Mouse (Mus musculus): ENCODE results near the gene Timm23.

Timm23 gene

GRCm38 (mm10) chr14:32165278-32166061, 36.2 kb downstream of the Timm23 start:
- DNase-seq (ENCODE audit: extremely low read depth, low read depth, low spot score): no peak

- DNase-seq (ENCODE audit: extremely low read depth, low read depth, low spot score): peak; percentile 94
These were observed 37.3 kb downstream of the Timm23 start for GRCm38 (mm10) chr14:32164173-32165051.

- DNase-seq (ENCODE audit: extremely low read depth, low read depth, low spot score): peak; percentile 86
These were observed 38.4 kb downstream of the Timm23 start for GRCm38 (mm10) chr14:32163203-32163888.

- DNase-seq (ENCODE audit: extremely low read depth, low read depth, low spot score): no peak
These were observed 39.5 kb downstream of the Timm23 start for GRCm38 (mm10) chr14:32162231-32162630.

GRCm38 (mm10) chr14:32161090-32161885, 40.4 kb downstream of the Timm23 start:
- no peak for DNase-seq (ENCODE audit: extremely low read depth, low read depth, low spot score)

- DNase-seq (ENCODE audit: extremely low read depth, low read depth, low spot score): no peak
These were observed 41.1 kb downstream of the Timm23 start for GRCm38 (mm10) chr14:32160563-32160962.

- DNase-seq (ENCODE audit: extremely low read depth, low read depth, low spot score): peak; percentile 87
These were observed 41.9 kb downstream of the Timm23 start, which contains the start of gene Ncoa4 for GRCm38 (mm10) chr14:32159690-32160246. Gene Ncoa4 (plus strand): TSS chr14:32159865.

- DNase-seq (ENCODE audit: extremely low read depth, low read depth, low spot score): no peak
These were observed 42.5 kb downstream of the Timm23 start for GRCm38 (mm10) chr14:32159150-32159670.

- no peak for DNase-seq (ENCODE audit: extremely low read depth, low read depth, low spot score)
These were observed 46.9 kb downstream of the Timm23 start for GRCm38 (mm10) chr14:32154758-32155157.

- DNase-seq (ENCODE audit: extremely low read depth, low read depth, low spot score): no peak
These were observed 48.5 kb downstream of the Timm23 start for GRCm38 (mm10) chr14:32153156-32153555.

GRCm38 (mm10) chr14:32152243-32152965, 49.3 kb downstream of the Timm23 start:
- no peak for DNase-seq (ENCODE audit: extremely low read depth, low read depth, low spot score)

GRCm38 (mm10) chr14:32150872-32151271, 50.8 kb downstream of the Timm23 start:
- DNase-seq (ENCODE audit: extremely low read depth, low read depth, low spot score): no peak

GRCm38 (mm10) chr14:32146578-32146977, 55.1 kb downstream of the Timm23 start:
- DNase-seq (ENCODE audit: extremely low read depth, low read depth, low spot score): no peak

- DNase-seq (ENCODE audit: extremely low read depth, low read depth, low spot score): no peak
These were observed 55.7 kb downstream of the Timm23 start for GRCm38 (mm10) chr14:32145809-32146511.

- DNase-seq (ENCODE audit: extremely low read depth, low read depth, low spot score): no peak
These were observed 56.3 kb downstream of the Timm23 start for GRCm38 (mm10) chr14:32145401-32145800.

GRCm38 (mm10) chr14:32144734-32145133, 57.0 kb downstream of the Timm23 start:
- DNase-seq (ENCODE audit: extremely low read depth, low read depth, low spot score): no peak

- DNase-seq (ENCODE audit: extremely low read depth, low read depth, low spot score): no peak
These were observed 60.0 kb downstream of the Timm23 start, which contains the start of gene Msmb for GRCm38 (mm10) chr14:32141723-32142122. Gene Msmb (plus strand): TSS chr14:32142023.

- DNase-seq (ENCODE audit: extremely low read depth, low read depth, low spot score): no peak
These were observed 61.2 kb downstream of the Timm23 start for GRCm38 (mm10) chr14:32140359-32140965.

All from fat pad, adult 2 months (tissue).